Mouse (Mus musculus): ENCODE data around the gene Ghrh. TPM values are rescaled to one million over a fixed set of nuclear protein-coding genes. Genes with fewer than 3 reads are reported as not detected.
A peak's percentile ranks its signal among the peaks of the same experiment; 100 is the strongest.

The Ghrh gene
- total RNA-seq, 2 experiments from 2014 or later = not detected

DNA sequence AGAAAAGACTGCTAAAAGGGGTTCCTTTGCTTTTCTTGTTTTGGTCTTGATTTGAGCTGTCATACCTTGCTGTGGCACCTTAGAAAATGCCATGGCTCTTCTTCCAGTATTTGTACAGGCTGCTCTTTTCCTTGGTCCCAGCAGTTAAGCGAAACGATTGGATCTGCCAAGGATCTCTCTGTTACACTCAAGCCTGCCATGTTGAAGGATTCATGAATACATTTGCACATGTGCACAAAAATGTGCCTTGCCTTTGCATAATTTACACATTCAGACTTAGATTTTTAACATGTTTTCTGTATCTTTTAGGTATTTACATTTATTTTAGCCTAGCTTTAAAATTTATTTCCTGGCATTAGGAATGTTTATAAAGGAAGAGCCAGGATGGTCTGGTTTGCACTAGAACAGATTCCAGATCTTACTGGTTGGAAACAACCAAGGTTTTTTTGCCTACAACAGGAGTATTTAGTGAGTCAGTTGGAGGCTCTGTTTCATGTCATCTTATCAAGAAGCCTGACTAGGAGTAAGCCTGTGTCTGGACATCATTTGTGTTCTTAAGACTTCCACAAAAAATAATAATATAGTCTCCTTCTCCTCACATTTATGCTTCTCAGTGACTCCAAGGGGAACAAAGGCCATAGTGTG is 38.9 kb downstream of the Ghrh start:
- DNase-seq (ENCODE audit: low spot score in 2 of 2) = no peak

DNA sequence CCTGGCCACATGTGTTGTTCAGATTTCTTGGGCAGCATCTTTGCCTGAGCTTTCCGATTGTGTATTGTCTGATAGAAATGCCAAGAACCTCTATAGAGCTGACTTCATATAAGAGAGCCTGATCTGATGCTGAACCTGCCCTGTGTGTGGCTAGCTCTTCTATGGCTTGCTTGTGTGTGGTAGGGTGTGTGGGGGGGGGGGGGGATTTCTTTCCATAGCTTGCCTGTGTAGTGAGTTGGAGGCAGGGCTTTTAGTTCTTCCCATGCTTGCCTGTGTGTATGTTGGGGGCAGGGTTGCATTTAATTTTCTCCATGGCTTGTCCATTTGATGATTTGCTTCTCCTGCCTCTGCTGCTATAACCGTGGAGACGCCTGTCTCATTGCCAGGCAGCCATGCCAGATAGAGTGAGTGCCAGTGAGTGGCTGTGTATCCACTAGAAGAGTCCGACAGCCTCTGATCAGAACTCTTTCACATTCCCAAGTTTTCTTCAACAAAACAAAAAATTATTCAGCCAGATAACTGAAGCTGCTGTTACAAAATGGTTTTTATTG is 39.5 kb downstream of the Ghrh start:
- no peak for DNase-seq (ENCODE audit: low spot score in 2 of 2)

DNA sequence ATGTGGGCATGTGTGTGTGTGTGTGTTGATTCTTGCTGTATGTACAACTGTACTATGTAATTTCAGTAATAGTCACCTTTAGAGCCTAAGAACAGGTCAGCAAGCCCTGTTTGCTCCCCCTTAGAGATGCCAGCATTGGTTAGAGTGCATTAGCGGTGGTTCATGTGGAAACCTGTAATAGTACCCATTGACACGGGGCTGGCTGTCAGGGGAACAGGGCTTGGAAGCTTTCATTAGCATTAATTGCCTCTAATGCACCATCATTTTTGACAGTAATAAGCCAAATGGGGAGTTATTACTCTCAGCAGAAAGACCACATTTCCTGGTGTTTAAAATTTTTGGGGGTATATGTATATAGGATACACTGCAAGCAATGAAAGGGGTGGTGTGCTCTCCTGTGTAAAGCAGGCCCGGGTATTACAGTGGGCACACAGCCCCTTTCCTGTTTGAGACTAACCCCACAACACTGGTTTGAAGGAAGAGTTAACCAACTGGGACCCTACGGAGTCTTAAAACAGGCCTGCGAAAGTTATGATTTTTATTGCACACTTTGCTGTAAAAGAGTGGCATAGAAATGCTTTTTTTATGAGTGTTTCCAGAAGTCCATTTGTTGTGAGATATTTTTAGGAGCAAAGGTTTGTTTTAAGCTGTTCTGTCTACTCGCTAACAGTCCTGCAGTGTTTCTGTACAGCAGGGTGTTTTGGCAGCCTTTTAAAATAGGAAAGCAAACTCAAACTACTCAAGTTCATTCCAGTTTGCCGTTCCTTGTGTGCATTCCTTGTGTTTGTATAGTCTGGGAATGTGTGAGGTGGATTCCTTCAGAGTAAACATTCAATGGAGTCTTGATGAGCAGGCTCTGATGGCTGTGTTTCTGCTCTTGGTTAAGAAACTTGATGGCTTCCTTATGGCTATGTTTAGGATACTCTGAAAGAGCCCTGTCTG is 40.9 kb downstream of the Ghrh start:
- no peak for DNase-seq (ENCODE audit: low spot score in 2 of 2)

GRCm38 (mm10) chr2:157303096-157303495 is 44.2 kb downstream of the Ghrh start:
- no peak for DNase-seq (ENCODE audit: low spot score in 2 of 2)

DNA sequence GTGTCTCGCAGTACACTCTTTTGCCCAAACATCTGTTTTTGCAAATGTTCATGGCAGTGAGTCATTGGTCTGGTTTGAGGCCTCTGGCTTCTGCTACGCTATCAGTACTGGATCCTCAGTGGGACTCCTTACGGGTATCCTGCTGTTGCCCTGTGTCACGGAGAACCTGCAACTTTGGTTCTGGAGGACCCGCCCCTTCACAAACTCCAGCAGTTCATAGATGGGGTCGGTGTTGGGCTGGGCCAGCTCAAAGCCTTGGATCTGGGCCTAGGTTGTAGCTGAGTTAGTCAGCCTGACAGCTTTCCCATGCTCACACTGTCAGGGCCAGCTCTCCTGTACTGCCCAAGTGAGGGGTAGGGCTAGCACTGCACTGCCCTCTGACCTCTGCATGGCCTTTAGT is 47.3 kb downstream of the Ghrh start:
- no peak for DNase-seq (ENCODE audit: low spot score in 2 of 2)

DNA sequence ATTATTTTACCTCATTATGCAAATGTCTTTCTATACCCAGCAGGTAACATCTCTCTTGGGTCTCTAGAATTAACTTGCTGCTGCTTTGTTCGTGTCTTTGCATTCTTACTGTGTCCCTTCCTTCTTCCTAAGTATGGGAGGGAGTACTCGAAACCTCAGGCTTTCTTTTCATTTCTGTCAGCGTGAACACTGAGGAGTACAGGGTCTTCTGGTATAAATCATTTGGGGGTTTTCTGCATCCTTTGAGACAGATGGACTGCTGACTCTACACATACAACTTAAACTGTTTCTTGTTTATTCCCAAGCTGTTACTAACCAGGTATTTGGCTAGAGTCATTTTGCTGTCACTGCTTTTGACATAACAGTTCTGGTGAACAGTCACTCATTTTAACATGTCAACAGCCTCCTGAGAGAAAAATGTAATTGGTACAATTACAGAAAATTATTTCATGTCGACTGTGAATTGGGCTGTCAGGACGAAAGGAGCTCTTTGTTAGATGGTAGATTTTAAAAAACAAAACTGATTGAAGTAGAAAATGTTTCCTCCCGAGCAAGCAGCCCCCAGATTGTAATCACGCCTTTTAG is 51.1 kb downstream of the Ghrh start:
- DNase-seq (ENCODE audit: low spot score in 2 of 2) = no peak

- DNase-seq (ENCODE audit: low spot score in 2 of 2) = peak; percentile 30 to 41
Measured at GRCm38 (mm10) chr2:157292093-157292492, 55.2 kb downstream of the Ghrh start.

DNA sequence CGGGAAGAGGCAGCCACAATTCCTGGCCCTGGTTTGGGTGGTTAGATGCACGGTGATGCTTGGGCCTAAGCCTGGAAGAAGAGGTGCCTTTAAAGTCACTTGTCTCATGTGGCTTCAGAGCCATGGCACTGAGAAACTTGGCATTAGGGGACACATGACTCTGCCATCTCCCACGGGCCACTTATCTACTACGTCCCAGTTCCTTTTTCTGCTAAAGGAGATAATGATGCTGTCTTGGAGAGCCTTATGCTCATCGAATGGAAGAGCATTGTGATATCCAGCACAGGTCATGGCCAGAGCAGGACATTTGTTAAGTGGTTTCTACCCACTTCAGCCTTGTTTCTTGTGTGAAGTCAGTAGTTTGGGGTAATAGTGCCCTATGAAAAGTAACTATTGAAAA is 58.3 kb downstream of the Ghrh start:
- DNase-seq (ENCODE audit: low spot score in 2 of 2) = no peak

DNA sequence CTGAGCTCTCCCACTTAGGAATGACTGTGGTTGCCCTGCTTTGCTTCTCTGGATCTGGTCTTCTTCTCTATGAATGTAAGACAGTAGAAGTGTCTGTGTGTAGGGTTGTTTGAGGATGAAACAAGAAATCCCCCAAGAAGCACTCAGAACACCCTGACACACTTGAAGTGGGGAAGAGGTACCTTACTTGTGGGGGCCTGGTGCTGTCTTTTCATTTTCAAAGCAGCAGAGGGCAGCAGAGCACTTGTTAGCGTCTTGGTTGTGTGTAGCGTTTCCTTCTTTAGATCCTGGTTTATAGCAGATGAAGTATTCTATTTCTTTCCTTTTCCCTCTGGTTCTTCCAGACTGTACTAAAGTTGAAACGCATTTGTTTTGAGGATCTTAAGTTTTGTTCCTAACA is 59.8 kb downstream of the Ghrh start:
- no peak for DNase-seq (ENCODE audit: low spot score in 2 of 2)

DNA sequence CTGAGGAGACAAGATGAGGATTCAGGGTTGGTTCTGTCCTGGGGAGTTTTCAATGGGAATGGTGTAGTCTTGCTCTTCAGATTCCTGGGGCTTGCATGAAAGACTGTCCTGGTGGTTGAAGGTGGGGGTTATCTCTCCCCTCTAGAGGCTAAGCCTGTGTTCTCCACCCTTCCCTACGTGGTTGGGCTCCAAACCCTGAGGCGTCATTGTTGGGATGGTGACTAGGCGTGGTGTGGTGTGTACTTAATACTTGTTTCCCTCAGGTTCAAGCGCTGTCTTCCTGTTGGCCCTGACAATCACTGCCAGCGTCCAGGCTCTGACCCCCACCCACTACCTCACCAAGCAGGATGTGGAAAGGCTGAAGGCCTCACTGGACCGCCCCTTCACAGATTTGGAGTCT is 64.0 kb downstream of the Ghrh start:
- DNase-seq (ENCODE audit: low spot score in 2 of 2) = no peak

Other genes starting within 250 kb of the Ghrh start
- gene Samhd1, start 212.2 kb downstream of the Ghrh start, total RNA-seq (2021) = 10 to 100 TPM; 30.8 to 32.6 TPM
- 10 to 100 TPM; 18.1 to 20.3 TPM for gene Rbl1, start 143.0 kb downstream of the Ghrh start, total RNA-seq (2021)
- gene Rpn2, start 68.5 kb downstream of the Ghrh start, total RNA-seq (2021) = 100 to 1,000 TPM; 237 to 244 TPM
- under 1 TPM; 0.65 to 0.76 TPM for gene Mroh8, start 68.0 kb downstream of the Ghrh start, total RNA-seq (2021)
- gene Manbal, start 20.1 kb upstream of the Ghrh start, total RNA-seq (2021) = 10 to 100 TPM; 49.9 to 50.4 TPM
- gene Src, start 70.9 kb upstream of the Ghrh start, total RNA-seq (2021) = 10 to 100 TPM; 34.0 to 36.7 TPM
- 100 to 1,000 TPM; 380 to 391 TPM for gene Nnat, start 212.6 kb upstream of the Ghrh start, total RNA-seq (2021)
- gene Blcap, start 223.8 kb upstream of the Ghrh start, total RNA-seq (2021) = 100 to 1,000 TPM; 103 to 104 TPM